Mouse (Mus musculus) hindbrain, embryonic 14.5 days (tissue): Measurements from ENCODE around the gene Ppp3ca. TPM values are rescaled to one million over a fixed set of nuclear protein-coding genes. Genes with fewer than 3 reads are reported as not detected.
A peak's percentile ranks its signal among the peaks of the same experiment; 100 is the strongest.

Experiments
- ATAC-seq: fragments of 200-750 bp; cut with Nextera tagmentation; 2 replicates; pipeline ENCODE4 v1.8.0; 2017; ENCODE audit warnings: moderate number of reproducible peaks, mild to moderate bottlenecking, moderate TSS enrichment, moderate library complexity; ENCODE audit not compliant: low FRiP score
- DNase-seq: peaks from one replicate; pipeline ENCODE4 v3.0.0-alpha.2; 2015; ENCODE audit warnings: low spot score
- H3K27ac ChIP-seq: fragments of 300-500 bp; sonication (generic); 2 replicates; pipeline ENCODE4 v1.5.1; 2014; ENCODE audit warnings: mild to moderate bottlenecking, moderate library complexity
- H3K27me3 ChIP-seq: fragments of 300-500 bp; sonication (generic); 2 replicates; pipeline ENCODE4 v1.6.1; 2014; ENCODE audit warnings: mild to moderate bottlenecking, low read length, mixed read lengths; ENCODE audit not compliant: control insufficient read depth, insufficient read depth
- H3K36me3 ChIP-seq: fragments of 300-500 bp; sonication (generic); replicated peaks from 2 replicates; pipeline ENCODE4 v1.6.1; 2014; ENCODE audit not compliant: control insufficient read depth, insufficient read depth
- H3K4me1 ChIP-seq: fragments of 300-500 bp; sonication (generic); replicated peaks from 2 replicates; pipeline ENCODE4 v1.6.1; 2014; ENCODE audit warnings: antibody characterized with exemption, low read length, mixed read lengths; ENCODE audit not compliant: control insufficient read depth, insufficient read depth
- H3K4me2 ChIP-seq: fragments of 300-500 bp; sonication (generic); replicated peaks from 2 replicates; pipeline ENCODE4 v1.6.1; 2014; ENCODE audit warnings: mild to moderate bottlenecking, moderate library complexity
- H3K4me3 ChIP-seq: fragments of 300-500 bp; sonication (generic); replicated peaks from 2 replicates; pipeline ENCODE4 v1.5.1; 2014; ENCODE audit warnings: mild to moderate bottlenecking, low read length
- H3K9ac ChIP-seq: fragments of 300-500 bp; sonication (generic); 2 replicates; pipeline ENCODE4 v1.6.1; 2014
- H3K9me3 ChIP-seq: fragments of 300-500 bp; sonication (generic); 2 replicates; pipeline ENCODE4 v1.6.1; 2016; ENCODE audit warnings: low read length; ENCODE audit not compliant: control insufficient read depth
- WGBS: fragments of 180-500 bp; shearing (Covaris S2); extraction: QIAGEN DNeasy Blood & Tissue Kit; methylation state at CpG from one replicate; pipeline ENCODE4 v1.1.7; 2014; 5-methylcytosine and 5-hydroxymethylcytosine counted together
- polyA plus RNA-seq: library from polyadenylated mRNA; unstranded; fragments of >200 nt; fragmentation: Nextera tagmentation; extraction: Ambion mirVana; gene quantifications from 2 replicates; pipeline ENCODE4 v1.2.1, GENCODE M21; 2014

Ppp3ca gene
- polyA plus RNA-seq, 1 experiment from 2014 or later, result 181 TPM

- Histone ChIP-seq H3K27me3 (no peaks in the 10 kb centered on the region), H3K4me1 (no peaks in the 10 kb centered on the region), H3K4me2 (no peak overlapping the region), H3K9ac (no peak overlapping the region), H3K4me3 (no peak overlapping the region), H3K9me3 (no peaks in the 10 kb centered on the region), H3K36me3 (no peaks in the 10 kb centered on the region), H3K27ac (no peak overlapping the region)
- no peak for DNase-seq
- no peak for ATAC-seq
Observed at GRCm38 (mm10) chr3:136864306-136864705, 194.4 kb downstream of the Ppp3ca start.

- WGBS, result 89% methylated on average over 4 of the region's 4 CpGs
- DNase-seq, result no peak
Observed at GRCm38 (mm10) chr3:136865176-136865859, 195.4 kb downstream of the Ppp3ca start.

GRCm38 (mm10) chr3:136866095-136866494, 196.2 kb downstream of the Ppp3ca start:
- Histone ChIP-seq H3K4me1 (peaks cover 5% of the 10 kb centered on the region; the same call in 1 of the 2 replicates), H3K9ac (no peak overlapping the region), H3K4me2 (no peak overlapping the region), H3K4me3 (no peak overlapping the region), H3K27me3 (no peaks in the 10 kb centered on the region), H3K36me3 (0 out of 2 replicates have a peak, but pooled peaks cover 6% of the 10 kb centered on the region), H3K27ac (no peak overlapping the region), H3K9me3 (no peaks in the 10 kb centered on the region)
- DNase-seq (no peak), ATAC-seq (no peak)
- over 99% methylated on average over 3 of the region's 3 CpGs for WGBS

More at GRCm38 (mm10) chr3:136865176-136865859, 195.4 kb downstream of the Ppp3ca start:
- Histone ChIP-seq H3K27ac (no peak overlapping the region), H3K4me1 (no peaks in the 10 kb centered on the region), H3K27me3 (no peaks in the 10 kb centered on the region), H3K9me3 (no peaks in the 10 kb centered on the region), H3K4me3 (no peak overlapping the region), H3K9ac (no peak overlapping the region), H3K36me3 (0 out of 2 replicates have a peak, but pooled peaks cover under 1% of the 10 kb centered on the region), H3K4me2 (no peak overlapping the region)
- no peak for ATAC-seq

- WGBS, result 79% methylated on average over 3 of the region's 3 CpGs
Observed at GRCm38 (mm10) chr3:136866571-136866970, 196.6 kb downstream of the Ppp3ca start.

GRCm38 (mm10) chr3:136867366-136867765, 197.4 kb downstream of the Ppp3ca start:
- Histone ChIP-seq H3K9me3 (no peaks in the 10 kb centered on the region), H3K4me3 (no peak overlapping the region), H3K27me3 (no peaks in the 10 kb centered on the region), H3K9ac (no peak overlapping the region), H3K4me1 (peaks cover 17% of the 10 kb centered on the region), H3K36me3 (0 out of 2 replicates have a peak, but pooled peaks cover 6% of the 10 kb centered on the region), H3K4me2 (no peak overlapping the region), H3K27ac (no peak overlapping the region)
- WGBS, result 95% methylated on average over 2 of the region's 2 CpGs
- no peak for DNase-seq
- ATAC-seq, result no peak

More at GRCm38 (mm10) chr3:136866571-136866970, 196.6 kb downstream of the Ppp3ca start:
- H3K36me3 ChIP-seq, result 0 out of 2 replicates have a peak, but pooled peaks cover 6% of the 10 kb centered on the region
- DNase-seq, result no peak
- no peak for ATAC-seq
- no peak overlapping the region for H3K9ac ChIP-seq
- peaks cover 9% of the 10 kb centered on the region for H3K4me1 ChIP-seq
- H3K4me2 ChIP-seq, result no peak overlapping the region
- no peaks in the 10 kb centered on the region for H3K9me3 ChIP-seq
- H3K27me3 ChIP-seq, result no peaks in the 10 kb centered on the region
- no peak overlapping the region for H3K27ac ChIP-seq
- H3K4me3 ChIP-seq, result no peak overlapping the region

- Histone ChIP-seq H3K4me3 (no peak overlapping the region), H3K4me2 (no peak overlapping the region), H3K4me1 (peaks cover 31% of the 10 kb centered on the region), H3K9me3 (no peaks in the 10 kb centered on the region), H3K36me3 (0 out of 2 replicates have a peak, but pooled peaks cover 6% of the 10 kb centered on the region), H3K27me3 (no peaks in the 10 kb centered on the region), H3K9ac (no peak overlapping the region), H3K27ac (peak overlapping the region; percentile 47; the same call in 1 of the 2 replicates)
- 54% methylated on average over 14 of the region's 14 CpGs for WGBS
- ATAC-seq, result peak; percentile 49
- DNase-seq, result no peak
Observed at GRCm38 (mm10) chr3:136871772-136872532, 202.0 kb downstream of the Ppp3ca start.

- Histone ChIP-seq H3K4me1 (peaks cover 31% of the 10 kb centered on the region), H3K27ac (no peak overlapping the region), H3K4me2 (no peak overlapping the region), H3K27me3 (no peaks in the 10 kb centered on the region), H3K9me3 (no peaks in the 10 kb centered on the region), H3K9ac (no peak overlapping the region), H3K36me3 (0 out of 2 replicates have a peak, but pooled peaks cover 6% of the 10 kb centered on the region), H3K4me3 (no peak overlapping the region)
- no peak for ATAC-seq
- 84% methylated on average over 8 of the region's 8 CpGs for WGBS
- DNase-seq, result no peak
Observed at GRCm38 (mm10) chr3:136872533-136873095, 202.7 kb downstream of the Ppp3ca start.

GRCm38 (mm10) chr3:136873809-136874449, 204.0 kb downstream of the Ppp3ca start:
- Histone ChIP-seq H3K4me2 (no peak overlapping the region), H3K4me3 (no peak overlapping the region), H3K9me3 (no peaks in the 10 kb centered on the region), H3K27me3 (no peaks in the 10 kb centered on the region), H3K9ac (no peak overlapping the region), H3K4me1 (peaks cover 31% of the 10 kb centered on the region), H3K27ac (no peak overlapping the region), H3K36me3 (peaks cover 14% of the 10 kb centered on the region; the same call in 1 of the 2 replicates)
- no peak for DNase-seq
- 0 out of 2 replicates have a peak, but pooled peaks have one; percentile 38 for ATAC-seq
- WGBS, result 81% methylated on average over 7 of the region's 7 CpGs
